Mouse (Mus musculus) adrenal gland, postnatal 25 days (tissue): ENCODE results near the gene Jak2. TPM values are rescaled to one million over a fixed set of nuclear protein-coding genes. Genes with fewer than 3 reads are reported as not detected.
A peak's percentile ranks its signal among the peaks of the same experiment; 100 is the strongest.

Experiments
- DNase-seq: peaks from one replicate; pipeline ENCODE4 v3.0.0; 2021; ENCODE audit warnings: mixed read lengths
- total RNA-seq: library from RNA; stranded (reverse); gene quantifications from 2 replicates; pipeline ENCODE4 v1.2.3, GENCODE M21; 2021

Gene Jak2
- total RNA-seq, 1 experiment from 2014 or later = 26.5 TPM

GRCm38 (mm10) chr19:29252831-29253545, 1.4 kb downstream of the Jak2 start:
- no peak for DNase-seq

- DNase-seq = peak; percentile 87
Observed at GRCm38 (mm10) chr19:29253728-29254127, 2.1 kb downstream of the Jak2 start.

- no peak for DNase-seq
Observed at GRCm38 (mm10) chr19:29254671-29255070, 3.0 kb downstream of the Jak2 start.

- DNase-seq = no peak
Observed at GRCm38 (mm10) chr19:29255327-29256027, 3.8 kb downstream of the Jak2 start.

- no peak for DNase-seq
Observed at GRCm38 (mm10) chr19:29261638-29262037, 10.0 kb downstream of the Jak2 start.

- DNase-seq = no peak
Observed at GRCm38 (mm10) chr19:29263492-29263891, 11.9 kb downstream of the Jak2 start.

- DNase-seq = no peak
Observed at GRCm38 (mm10) chr19:29265538-29265937, 13.9 kb downstream of the Jak2 start.

- no peak for DNase-seq
Observed at GRCm38 (mm10) chr19:29267075-29267868, 15.6 kb downstream of the Jak2 start.

- DNase-seq = no peak
Observed at GRCm38 (mm10) chr19:29268788-29269321, 17.2 kb downstream of the Jak2 start.

GRCm38 (mm10) chr19:29270226-29270625, 18.6 kb downstream of the Jak2 start:
- no peak for DNase-seq

- DNase-seq = peak; percentile 17
Observed at GRCm38 (mm10) chr19:29271147-29271578, 19.5 kb downstream of the Jak2 start.

- DNase-seq = no peak
Observed at GRCm38 (mm10) chr19:29272011-29272809, 20.6 kb downstream of the Jak2 start.

GRCm38 (mm10) chr19:29276414-29276813, 24.8 kb downstream of the Jak2 start:
- no peak for DNase-seq

- DNase-seq = no peak
Observed at GRCm38 (mm10) chr19:29278944-29279587, 27.4 kb downstream of the Jak2 start.

- no peak for DNase-seq
Observed at GRCm38 (mm10) chr19:29285451-29285869, 33.8 kb downstream of the Jak2 start.

GRCm38 (mm10) chr19:29287863-29288262, 36.2 kb downstream of the Jak2 start:
- DNase-seq = no peak

GRCm38 (mm10) chr19:29291532-29291931, 39.9 kb downstream of the Jak2 start:
- DNase-seq = no peak

GRCm38 (mm10) chr19:29292546-29292945, 40.9 kb downstream of the Jak2 start:
- no peak for DNase-seq

- DNase-seq = no peak
Observed at GRCm38 (mm10) chr19:29294756-29295155, 43.1 kb downstream of the Jak2 start.

- no peak for DNase-seq
Observed at GRCm38 (mm10) chr19:29296166-29296565, 44.5 kb downstream of the Jak2 start.

GRCm38 (mm10) chr19:29297366-29297765, 45.7 kb downstream of the Jak2 start:
- no peak for DNase-seq
